Mouse (Mus musculus) bone marrow, adult 2 months (tissue): ENCODE results near the gene Kcng4. TPM values are rescaled to one million over a fixed set of nuclear protein-coding genes. Genes with fewer than 3 reads are reported as not detected.

Experiments
- H3K27ac ChIP-seq: fragments of 200-500 bp; 2 replicates; pipeline ENCODE4 v1.5.1; 2012; ENCODE audit warnings: low read depth, mild to moderate bottlenecking, control low read depth, inconsistent platforms, low read length; ENCODE audit not compliant: control insufficient read depth, poor library complexity, insufficient read depth
- H3K4me1 ChIP-seq: fragments of 200-500 bp; 2 replicates; pipeline ENCODE4 v1.6.1; 2011; ENCODE audit warnings: low read length; ENCODE audit not compliant: control insufficient read depth, insufficient read depth
- H3K4me3 ChIP-seq: fragments of 200-500 bp; replicated peaks from 2 replicates; pipeline ENCODE3; 2011; ENCODE audit warnings: mild to moderate bottlenecking, low read depth, low read length, control low read depth; ENCODE audit not compliant: control insufficient read depth
- CTCF ChIP-seq: fragments of 200-500 bp; IDR thresholded peaks from 2 replicates; pipeline ENCODE4 v1.5.1; 2011; ENCODE audit warnings: low read length, control low read depth; ENCODE audit not compliant: control insufficient read depth, insufficient read depth
- POLR2A ChIP-seq: fragments of 200-500 bp; IDR thresholded peaks from 2 replicates; pipeline ENCODE4 v1.6.1; 2011; ENCODE audit warnings: low read depth, mild to moderate bottlenecking, control low read depth, low read length, borderline replicate concordance; ENCODE audit not compliant: control insufficient read depth
- WGBS: fragments of 180-500 bp; shearing (Covaris S2); methylation state at CpG from one replicate; pipeline ENCODE4 v1.1.7; 2018; 5-methylcytosine and 5-hydroxymethylcytosine counted together
- polyA plus RNA-seq: library from polyadenylated mRNA; stranded (reverse); fragments of >200 nt; gene quantifications from 2 replicates; pipeline ENCODE4 v1.2.4, GENCODE M21; 2011; ENCODE audit warnings: low replicate concordance; ENCODE audit not compliant: missing spikeins, insufficient read depth, insufficient read length

Kcng4 gene
- polyA plus RNA-seq, 1 experiment: not detected

- TF ChIP-seq POLR2A (no peak), CTCF (peak; percentile 33; the same call in 1 of the 2 replicates)
- Histone ChIP-seq H3K4me3 (no peak overlapping the region), H3K4me1 (no peaks in the 10 kb centered on the region), H3K27ac (no peak overlapping the region)
- 56% methylated on average over 3 of the region's 3 CpGs for WGBS
These were observed 10.7 kb upstream of the Kcng4 start for GRCm38 (mm10) chr8:119646197-119646596.

- TF ChIP-seq CTCF (no peak), POLR2A (no peak)
- 77% methylated on average over 18 of the region's 18 CpGs for WGBS
- no peak overlapping the region for H3K4me3 ChIP-seq
- H3K27ac ChIP-seq: no peak overlapping the region
- H3K4me1 ChIP-seq: no peaks in the 10 kb centered on the region
These were observed 9.6 kb upstream of the Kcng4 start for GRCm38 (mm10) chr8:119644981-119645597.

GRCm38 (mm10) chr8:119644429-119644960 is 9.0 kb upstream of the Kcng4 start:
- WGBS: 90% methylated on average over 17 of the region's 17 CpGs
- TF ChIP-seq POLR2A (no peak), CTCF (no peak)
- H3K27ac ChIP-seq: no peak overlapping the region
- H3K4me3 ChIP-seq: no peak overlapping the region
- H3K4me1 ChIP-seq: no peaks in the 10 kb centered on the region

- H3K27ac ChIP-seq: no peak overlapping the region
- TF ChIP-seq POLR2A (no peak), CTCF (no peak)
- H3K4me1 ChIP-seq: no peaks in the 10 kb centered on the region
- H3K4me3 ChIP-seq: no peak overlapping the region
- 81% methylated on average over 1 of the region's 1 CpGs for WGBS
These were observed 7.5 kb upstream of the Kcng4 start for GRCm38 (mm10) chr8:119642960-119643359.

GRCm38 (mm10) chr8:119641058-119641457 is 5.6 kb upstream of the Kcng4 start:
- TF ChIP-seq POLR2A (no peak), CTCF (no peak)
- WGBS: 77% methylated on average over 5 of the region's 5 CpGs
- no peak overlapping the region for H3K27ac ChIP-seq
- H3K4me3 ChIP-seq: no peak overlapping the region
- H3K4me1 ChIP-seq: no peaks in the 10 kb centered on the region

GRCm38 (mm10) chr8:119639798-119640197 is 4.3 kb upstream of the Kcng4 start:
- H3K27ac ChIP-seq: no peak overlapping the region
- TF ChIP-seq POLR2A: no peak
- no peak for TF ChIP-seq CTCF
- H3K4me3 ChIP-seq: no peak overlapping the region
- no peaks in the 10 kb centered on the region for H3K4me1 ChIP-seq
- WGBS: 61% methylated on average over 7 of the region's 7 CpGs

- Histone ChIP-seq H3K4me3 (no peak overlapping the region), H3K4me1 (no peaks in the 10 kb centered on the region), H3K27ac (no peak overlapping the region)
- TF ChIP-seq POLR2A (no peak), CTCF (no peak)
- 80% methylated on average over 6 of the region's 6 CpGs for WGBS
These were observed 2.8 kb upstream of the Kcng4 start for GRCm38 (mm10) chr8:119638261-119638660.

GRCm38 (mm10) chr8:119637381-119637780 is 1.9 kb upstream of the Kcng4 start:
- Histone ChIP-seq H3K27ac (no peak overlapping the region), H3K4me3 (no peak overlapping the region), H3K4me1 (no peaks in the 10 kb centered on the region)
- WGBS: 63% methylated on average over 4 of the region's 4 CpGs
- no peak for TF ChIP-seq POLR2A
- no peak for TF ChIP-seq CTCF

GRCm38 (mm10) chr8:119636766-119637165 is 1.3 kb upstream of the Kcng4 start:
- Histone ChIP-seq H3K27ac (no peak overlapping the region), H3K4me1 (no peaks in the 10 kb centered on the region), H3K4me3 (no peak overlapping the region)
- TF ChIP-seq CTCF (no peak), POLR2A (no peak)
- 60% methylated on average over 7 of the region's 7 CpGs for WGBS
